8 mouse cellular contexts compared by ENCODE assay signal in genomic region chr1:157048201-157048923, GRCm38 (mm10).
DNase-seq lines count a peak whose midpoint lies in the region; ATAC-seq lines count a peak whose summit lies in the region.

No protein-coding gene starts in this region.

- ATAC-seq in midbrain, embryonic 15.5 days (replicated peaks): no peak
- ATAC-seq in embryonic facial prominence, embryonic 14.5 days (ENCODE audit: low read depth): peak; percentile 71
- ATAC-seq in limb, embryonic 15.5 days (ENCODE audit: insufficient number of reproducible peaks, low FRiP score, low TSS enrichment, low read depth): peak; percentile 46; the same call in 1 of the 2 replicates
- no peak for ATAC-seq in megakaryocyte-erythroid progenitor cell, adult 5-6 weeks (replicated peaks; ENCODE audit: low FRiP score, low TSS enrichment, poor library complexity, severe bottlenecking)

- H3K27me3 ChIP-seq in midbrain, embryonic 10.5 days (ENCODE audit: low read depth, poor library complexity, severe bottlenecking): peaks cover 25% of the 10 kb centered on the region; the same call in 1 of the 2 replicates
- H3K27me3 ChIP-seq in midbrain, embryonic 15.5 days (replicated peaks): no peaks in the 10 kb centered on the region
- H3K27me3 ChIP-seq in embryonic facial prominence, embryonic 14.5 days (replicated peaks; ENCODE audit: control insufficient read depth, insufficient read depth, low read length): no peaks in the 10 kb centered on the region
- no peaks in the 10 kb centered on the region for H3K27me3 ChIP-seq in limb, embryonic 15.5 days
- no peaks in the 10 kb centered on the region for H3K27me3 ChIP-seq in splenic B cell, adult 2 months (ENCODE audit: control insufficient read depth, insufficient read depth, low read length, poor library complexity, severe bottlenecking)

- H3K36me3 ChIP-seq in midbrain, embryonic 10.5 days: no peaks in the 10 kb centered on the region
- H3K36me3 ChIP-seq in midbrain, embryonic 15.5 days (replicated peaks): no peaks in the 10 kb centered on the region
- H3K36me3 ChIP-seq in embryonic facial prominence, embryonic 14.5 days (ENCODE audit: control insufficient read depth, insufficient read depth, low read length): no peaks in the 10 kb centered on the region
- no peaks in the 10 kb centered on the region for H3K36me3 ChIP-seq in limb, embryonic 15.5 days
- H3K36me3 ChIP-seq in splenic B cell, adult 2 months (ENCODE audit: control insufficient read depth, insufficient read depth, low read length, poor library complexity, severe bottlenecking): no peaks in the 10 kb centered on the region

- H3K4me3 ChIP-seq in midbrain, embryonic 10.5 days: 0 out of 2 replicates have a peak overlapping the region, but pooled peaks have one; percentile 0
- no peak overlapping the region for H3K4me3 ChIP-seq in midbrain, embryonic 15.5 days
- H3K4me3 ChIP-seq in embryonic facial prominence, embryonic 14.5 days (ENCODE audit: low read depth, low read length): no peak overlapping the region
- H3K4me3 ChIP-seq in limb, embryonic 15.5 days: no peak overlapping the region

- H3K9ac ChIP-seq in midbrain, embryonic 15.5 days: no peak overlapping the region; the same call in 1 of the 2 replicates
- H3K9ac ChIP-seq in embryonic facial prominence, embryonic 14.5 days (ENCODE audit: low read depth, low read length): no peak overlapping the region
- H3K9ac ChIP-seq in limb, embryonic 15.5 days: no peak overlapping the region

- H3K27ac ChIP-seq in midbrain, embryonic 10.5 days (replicated peaks): peak overlapping the region; percentile 75
- no peak overlapping the region for H3K27ac ChIP-seq in midbrain, embryonic 15.5 days
- peak overlapping the region; percentile 50; the same call in 1 of the 2 replicates for H3K27ac ChIP-seq in embryonic facial prominence, embryonic 14.5 days (replicated peaks; ENCODE audit: low read depth, low read length)
- H3K27ac ChIP-seq in limb, embryonic 15.5 days: peak overlapping the region; percentile 54

- H3K4me1 ChIP-seq in midbrain, embryonic 10.5 days: peaks cover 39% of the 10 kb centered on the region
- H3K4me1 ChIP-seq in midbrain, embryonic 15.5 days: peaks cover 12% of the 10 kb centered on the region
- H3K4me1 ChIP-seq in embryonic facial prominence, embryonic 14.5 days (ENCODE audit: control insufficient read depth, insufficient read depth, low read length): peaks cover 19% of the 10 kb centered on the region
- H3K4me1 ChIP-seq in limb, embryonic 15.5 days: peaks cover 24% of the 10 kb centered on the region

- no peak overlapping the region for H3K4me2 ChIP-seq in midbrain, embryonic 15.5 days
- 0 out of 2 replicates have a peak overlapping the region, but pooled peaks have one; percentile 7 for H3K4me2 ChIP-seq in embryonic facial prominence, embryonic 14.5 days (ENCODE audit: low read depth, low read length)
- H3K4me2 ChIP-seq in limb, embryonic 15.5 days: no peak overlapping the region

- DNase-seq in midbrain, embryonic 10.5 days (ENCODE audit: low spot score): peak; percentile 73
- DNase-seq in embryonic facial prominence, embryonic 14.5 days (ENCODE audit: low spot score): peak; percentile 79
- peak; percentile 87 for DNase-seq in splenic B cell, adult 2 months (ENCODE audit: low read depth, low spot score)
- no peak for DNase-seq in right cerebral cortex, adult 2 months (ENCODE audit: low spot score in 2 of 2)
- no peak for DNase-seq in kidney, postnatal 25 days

- H3K9me3 ChIP-seq in midbrain, embryonic 10.5 days (replicated peaks): no peaks in the 10 kb centered on the region
- H3K9me3 ChIP-seq in midbrain, embryonic 15.5 days: no peaks in the 10 kb centered on the region
- no peaks in the 10 kb centered on the region for H3K9me3 ChIP-seq in embryonic facial prominence, embryonic 14.5 days (ENCODE audit: control insufficient read depth, low read length)
- H3K9me3 ChIP-seq in limb, embryonic 15.5 days: no peaks in the 10 kb centered on the region

- WGBS in midbrain, embryonic 10.5 days: 13% methylated on average over 11 of the region's 11 CpGs
- WGBS in midbrain, embryonic 15.5 days: 10% methylated on average over 11 of the region's 11 CpGs
- WGBS in embryonic facial prominence, embryonic 14.5 days: 9% methylated on average over 11 of the region's 11 CpGs
- WGBS in limb, embryonic 15.5 days: 20% methylated on average over 11 of the region's 11 CpGs

Comparison
In these comparisons a context has a peak if more than half of its experiments do, and no peak if none do; other contexts are left out.
1. DNase-seq: peak in midbrain, embryonic 10.5 days (single experiment), embryonic facial prominence, embryonic 14.5 days (single experiment) and splenic B cell, adult 2 months (single experiment); none in right cerebral cortex, adult 2 months (0 of 2) and kidney, postnatal 25 days (0 of 2).
2. ATAC-seq: peak in embryonic facial prominence, embryonic 14.5 days (single experiment) and limb, embryonic 15.5 days (single experiment); none in midbrain, embryonic 15.5 days (single experiment) and megakaryocyte-erythroid progenitor cell, adult 5-6 weeks (single experiment).